Mouse (Mus musculus): ENCODE measurements around the gene Pilrb1.
"Not testable (repeated sequence)": the region's sequence is repeated elsewhere in the genome, so short reads cannot be mapped to it uniquely, and the experiment has no call there.

- TF ChIP-seq EP300 (IDR thresholded peaks at IDR 0.05; ENCODE audit: insufficient read depth, low read depth, low read length); CTCF (IDR thresholded peaks at IDR 0.05): not testable (repeated sequence)
Observed at GRCm38 (mm10) chr5:137854907-137855306, 3.0 kb downstream of the Pilrb1 start.
